17 mouse cellular contexts compared by ENCODE assay signal in genomic region chr3:75353972-75354371, GRCm38 (mm10).
DNase-seq lines count a peak whose midpoint lies in the region; ATAC-seq and TF ChIP-seq lines count a peak whose summit lies in the region.
"Had no signal": no experiment of that assay in that cellular context is flagged by ENCODE, and none has a peak within 500 bp of the region (broad histone marks: within the 10 kb centered on the region; RNA-seq: fewer than 3 reads in every experiment).

No protein-coding gene starts in this region.

- H3K27me3 ChIP-seq in forebrain, postnatal 0 days (ENCODE audit: insufficient read depth, low read length) = no peaks in the 10 kb centered on the region
- H3K27me3 ChIP-seq in forebrain, embryonic 15.5 days = no peaks in the 10 kb centered on the region
- H3K27me3 ChIP-seq: embryonic facial prominence, embryonic 12.5 days; forebrain, embryonic 12.5 days had no signal

- no peaks in the 10 kb centered on the region for H3K9me3 ChIP-seq in forebrain, postnatal 0 days (ENCODE audit: low read length)
- no peaks in the 10 kb centered on the region for H3K9me3 ChIP-seq in forebrain, embryonic 15.5 days
- H3K9me3 ChIP-seq: embryonic facial prominence, embryonic 10.5 days; embryonic facial prominence, embryonic 12.5 days; forebrain, embryonic 12.5 days had no signal

- no peaks in the 10 kb centered on the region for H3K36me3 ChIP-seq in forebrain, postnatal 0 days (ENCODE audit: insufficient read depth)
- no peaks in the 10 kb centered on the region for H3K36me3 ChIP-seq in forebrain, embryonic 15.5 days
- H3K36me3 ChIP-seq: embryonic facial prominence, embryonic 10.5 days; embryonic facial prominence, embryonic 12.5 days; forebrain, embryonic 12.5 days had no signal

- peak; percentile 55; the same call in 1 of the 2 replicates for ATAC-seq in forebrain, postnatal 0 days
- no peak for ATAC-seq in forebrain, embryonic 15.5 days (replicated peaks)
- ATAC-seq: forebrain, embryonic 14.5 days had no signal

- TF ChIP-seq CTCF in forebrain, postnatal 0 days (IDR thresholded peaks at IDR 0.05; ENCODE audit: low read depth) = no peak

- H3K4me3 ChIP-seq in forebrain, postnatal 0 days (ENCODE audit: low read depth, low read length) = no peak overlapping the region
- no peak overlapping the region for H3K4me3 ChIP-seq in forebrain, embryonic 15.5 days
- H3K4me3 ChIP-seq: embryonic facial prominence, embryonic 10.5 days; embryonic facial prominence, embryonic 12.5 days; forebrain, embryonic 12.5 days had no signal

- H3K9ac ChIP-seq in forebrain, postnatal 0 days = no peak overlapping the region
- H3K9ac ChIP-seq in forebrain, embryonic 15.5 days (replicated peaks) = no peak overlapping the region
- H3K9ac ChIP-seq: embryonic facial prominence, embryonic 12.5 days; forebrain, embryonic 12.5 days had no signal

- no peaks in the 10 kb centered on the region for H3K4me1 ChIP-seq in forebrain, postnatal 0 days (ENCODE audit: insufficient read depth)
- no peaks in the 10 kb centered on the region for H3K4me1 ChIP-seq in forebrain, embryonic 15.5 days
- H3K4me1 ChIP-seq: embryonic facial prominence, embryonic 10.5 days; embryonic facial prominence, embryonic 12.5 days; forebrain, embryonic 12.5 days had no signal

- no peak overlapping the region for H3K27ac ChIP-seq in forebrain, postnatal 0 days (ENCODE audit: low read depth, low read length)
- no peak overlapping the region for H3K27ac ChIP-seq in forebrain, embryonic 15.5 days (replicated peaks)
- H3K27ac ChIP-seq: embryonic facial prominence, embryonic 10.5 days; embryonic facial prominence, embryonic 12.5 days; forebrain, embryonic 12.5 days had no signal

- DNase-seq in forebrain, postnatal 0 days = no peak
- DNase-seq in layer of hippocampus, adult 9-11 months = peak; percentile 13
- DNase-seq in layer of hippocampus, adult 8-10 months (ENCODE audit: low spot score in 2 of 2) = no peak
- DNase-seq in ovary, adult 18-20 months (ENCODE audit: low spot score) = no peak
- DNase-seq: adrenal gland, adult 2 months; adrenal gland, postnatal 10 days; adrenal gland, postnatal 25 days; cerebellum, adult 11-12 months; cerebellum, adult 2 months; cerebellum, adult 9-10 months; cerebellum, postnatal 10 days; cerebellum, postnatal 25 days had no signal

- no peak overlapping the region for H3K4me2 ChIP-seq in forebrain, postnatal 0 days (ENCODE audit: low read depth)
- H3K4me2 ChIP-seq in forebrain, embryonic 15.5 days (replicated peaks) = no peak overlapping the region
- H3K4me2 ChIP-seq: embryonic facial prominence, embryonic 12.5 days; forebrain, embryonic 12.5 days had no signal
